ENCODE assay signal across 28 mouse cellular contexts in genomic region chr6:55191537-55191936, GRCm38 (mm10). TPM values are rescaled to one million over a fixed set of nuclear protein-coding genes. Genes with fewer than 3 reads are reported as not detected.
DNase-seq lines count a peak whose midpoint lies in the region; ATAC-seq and TF ChIP-seq lines count a peak whose summit lies in the region.
"Had no signal": no experiment of that assay in that cellular context is flagged by ENCODE, and none has a peak within 500 bp of the region (broad histone marks: within the 10 kb centered on the region; RNA-seq: fewer than 3 reads in every experiment).

No protein-coding gene starts in this region.

- ATAC-seq in forebrain, embryonic 13.5 days: no peak
- ATAC-seq: forebrain, embryonic 15.5 days had no signal

- no peaks in the 10 kb centered on the region for H3K9me3 ChIP-seq in forebrain, embryonic 13.5 days (replicated peaks)
- H3K9me3 ChIP-seq: embryonic facial prominence, embryonic 13.5 days; embryonic facial prominence, embryonic 15.5 days; forebrain, embryonic 15.5 days had no signal

- WGBS in forebrain, embryonic 13.5 days: 81% methylated on average over 4 of the region's 4 CpGs

- no peak overlapping the region for H3K4me2 ChIP-seq in forebrain, embryonic 13.5 days
- H3K4me2 ChIP-seq: embryonic facial prominence, embryonic 13.5 days; embryonic facial prominence, embryonic 15.5 days; forebrain, embryonic 12.5 days; forebrain, embryonic 15.5 days had no signal

- TF ChIP-seq CTCF in gastrocnemius, adult 2 months (IDR thresholded peaks at IDR 0.05): no peak

- peak overlapping the region; percentile 28; the same call in 1 of the 2 replicates for H3K27ac ChIP-seq in gastrocnemius, adult 2 months
- H3K27ac ChIP-seq in forebrain, embryonic 13.5 days: no peak overlapping the region
- H3K27ac ChIP-seq: embryonic facial prominence, embryonic 13.5 days; embryonic facial prominence, embryonic 15.5 days; forebrain, embryonic 10.5 days; forebrain, embryonic 12.5 days; forebrain, embryonic 15.5 days had no signal

- H3K9ac ChIP-seq in forebrain, embryonic 13.5 days: no peak overlapping the region
- H3K9ac ChIP-seq: embryonic facial prominence, embryonic 13.5 days; embryonic facial prominence, embryonic 15.5 days; forebrain, embryonic 12.5 days; forebrain, embryonic 15.5 days had no signal

- no peak overlapping the region for H3K4me3 ChIP-seq in gastrocnemius, adult 2 months
- H3K4me3 ChIP-seq in forebrain, embryonic 13.5 days: no peak overlapping the region
- H3K4me3 ChIP-seq: embryonic facial prominence, embryonic 13.5 days; embryonic facial prominence, embryonic 15.5 days; erythroblast, embryonic 14.5 days; forebrain, embryonic 10.5 days; forebrain, embryonic 12.5 days; forebrain, embryonic 15.5 days had no signal

- H3K27me3 ChIP-seq in forebrain, embryonic 13.5 days: no peaks in the 10 kb centered on the region
- H3K27me3 ChIP-seq: embryonic facial prominence, embryonic 13.5 days; embryonic facial prominence, embryonic 15.5 days; forebrain, embryonic 12.5 days; forebrain, embryonic 15.5 days had no signal

- DNase-seq in gastrocnemius, adult 2 months: no peak
- no peak for DNase-seq in gastrocnemius, postnatal 10 days
- DNase-seq in heart, adult 18-20 months: peak; percentile 39 to 44
- no peak for DNase-seq in heart, adult 8-10 months (ENCODE audit: low spot score)
- peak; percentile 45 for DNase-seq in skeletal muscle tissue, adult 2 months (ENCODE audit: low read depth, low spot score)
- DNase-seq: adrenal gland, adult 2 months; adrenal gland, postnatal 10 days; adrenal gland, postnatal 25 days; cerebellum, adult 11 months; cerebellum, adult 18-20 months; cerebellum, adult 8-10 months; cerebellum, adult 9-11 months; cerebellum, postnatal 14 days; cerebellum, postnatal 36 days; embryo, embryonic 11 days had no signal

- H3K4me1 ChIP-seq in forebrain, embryonic 13.5 days: no peaks in the 10 kb centered on the region
- H3K4me1 ChIP-seq: embryonic facial prominence, embryonic 13.5 days; embryonic facial prominence, embryonic 15.5 days; forebrain, embryonic 10.5 days; forebrain, embryonic 12.5 days; forebrain, embryonic 15.5 days had no signal

- H3K36me3 ChIP-seq in forebrain, embryonic 13.5 days (ENCODE audit: poor library complexity, severe bottlenecking): no peaks in the 10 kb centered on the region
- H3K36me3 ChIP-seq: embryonic facial prominence, embryonic 13.5 days; embryonic facial prominence, embryonic 15.5 days; forebrain, embryonic 10.5 days; forebrain, embryonic 12.5 days; forebrain, embryonic 15.5 days had no signal

- intact Hi-C loops in gastrocnemius, adult 2 months (cut with DNase I): no loop called here

RNA-seq across cellular contexts. Expression of gene Mindy4, which starts 11.6 kb away (rescaled TPM):
- total RNA-seq in gastrocnemius, adult 2 months (2021): 1 to 10 TPM; 2.7 to 3.8 TPM
- 1 to 10 TPM; 3.3 to 4.1 TPM for total RNA-seq in gastrocnemius, postnatal 10 days (2021)
- total RNA-seq in heart, adult 18-20 months (2021): 1 to 10 TPM; 3.7 to 6.7 TPM
- total RNA-seq in heart, adult 8-10 months (2022): 1 to 10 TPM; 3.7 to 6.6 (median 4.6) TPM
- 15.0 and 15.6 TPM in 2 replicates for polyA plus RNA-seq in forebrain, embryonic 13.5 days (2015; fragmentation: Nextera tagmentation; extraction: Ambion mirVana)

RNA-seq across cellular contexts. Expression of gene Inmt, which starts 16.7 kb away (rescaled TPM):
- 10 to 100 TPM; 15.5 to 33.0 TPM for total RNA-seq in gastrocnemius, adult 2 months (2021)
- total RNA-seq in gastrocnemius, postnatal 10 days (2021): under 1 TPM; 0.25 to 0.89 TPM
- total RNA-seq in heart, adult 18-20 months (2021): 10 to 100 TPM; 31.1 to 33.0 TPM
- 100 to 1,000 TPM in 1 of 4 experiments, 10 to 100 TPM in 3; 24.3 to 119 (median 52.8) TPM for total RNA-seq in heart, adult 8-10 months (2022)
- not detected in 2 replicates for polyA plus RNA-seq in forebrain, embryonic 13.5 days (2015; fragmentation: Nextera tagmentation; extraction: Ambion mirVana)
- total RNA-seq: common myeloid progenitor, adult 5-6 weeks; ES-E14 had no signal
- polyA plus RNA-seq: brain, embryonic 14.5 days; C2C12; erythroblast, embryonic 14.5 days; forebrain, embryonic 15.5 days had no signal

RNA-seq across cellular contexts. Expression of gene Crhr2, which starts 58.7 kb away (rescaled TPM):
- 10 to 100 TPM; 27.2 to 31.9 TPM for total RNA-seq in gastrocnemius, adult 2 months (2021)
- total RNA-seq in gastrocnemius, postnatal 10 days (2021): 1 to 10 TPM; 3.4 to 4.8 TPM
- total RNA-seq in heart, adult 18-20 months (2021): 10 to 100 TPM; 19.9 to 20.1 TPM
- 10 to 100 TPM; 20.4 to 30.3 (median 22.6) TPM for total RNA-seq in heart, adult 8-10 months (2022)
- 0.28 and 0.30 TPM in 2 replicates for polyA plus RNA-seq in forebrain, embryonic 13.5 days (2015; fragmentation: Nextera tagmentation; extraction: Ambion mirVana)
- total RNA-seq: adrenal gland, adult 2 months; adrenal gland, postnatal 25 days; common myeloid progenitor, adult 5-6 weeks; MEL had no signal
- polyA plus RNA-seq: embryonic facial prominence, embryonic 11.5 days; embryonic facial prominence, embryonic 13.5 days; erythroblast, embryonic 14.5 days had no signal

Comparison
In these comparisons a context has a peak if more than half of its experiments do, and no peak if none do; other contexts are left out.
1. DNase-seq: peak in heart, adult 18-20 months (2 of 2) and skeletal muscle tissue, adult 2 months (single experiment); none in gastrocnemius, adult 2 months (single experiment), gastrocnemius, postnatal 10 days (single experiment) and heart, adult 8-10 months (single experiment).
2. RNA of gene Inmt, which starts 16.7 kb away (total RNA-seq): 24.3 to 119 TPM in heart, adult 8-10 months, 31.1 to 33.0 TPM in heart, adult 18-20 months and 15.5 to 33.0 TPM in gastrocnemius, adult 2 months; 0.25 to 0.89 TPM in gastrocnemius, postnatal 10 days; every median in the first group is over 4 times any median in the second.